Mouse (Mus musculus): ENCODE data around the gene Bpifa6. TPM values are rescaled to one million over a fixed set of nuclear protein-coding genes. Genes with fewer than 3 reads are reported as not detected.
A peak's percentile ranks its signal among the peaks of the same experiment; 100 is the strongest.

Gene Bpifa6
- total and polyA plus RNA-seq, 2 experiments = not detected

DNA sequence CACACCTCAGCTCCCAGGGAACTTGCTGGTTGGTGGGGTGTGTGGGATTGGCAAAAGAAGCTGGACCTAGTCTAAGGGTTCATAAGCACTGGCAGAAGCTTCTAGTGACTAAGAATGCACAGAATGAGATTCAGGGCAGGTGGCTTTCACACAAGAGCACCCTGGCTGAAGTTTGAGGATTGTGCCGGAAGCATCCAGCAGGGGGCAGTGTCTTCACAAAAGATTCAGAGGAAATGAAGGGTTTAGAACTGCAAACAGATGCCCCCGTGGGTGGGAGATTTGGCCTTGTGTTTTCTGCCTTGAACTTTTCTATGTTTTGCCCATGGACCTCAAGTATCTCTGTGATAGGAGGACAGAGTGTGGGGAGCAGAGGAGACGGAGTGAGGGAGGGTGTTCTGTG is 31.2 kb upstream of the Bpifa6 start:
- Histone ChIP-seq H3K36me3 (ENCODE audit: control insufficient read depth, insufficient read depth, low read length) (no peaks in the 10 kb centered on the region), H3K9ac (ENCODE audit: low read depth, low read length) (no peak overlapping the region), H3K4me1 (ENCODE audit: control insufficient read depth, insufficient read depth, low read length) (no peaks in the 10 kb centered on the region), H3K4me3 (ENCODE audit: insufficient read depth, low read depth, low read length) (no peak overlapping the region), H3K79me2 (ENCODE audit: control insufficient read depth, insufficient read depth, low read length) (no peaks in the 10 kb centered on the region), H3K27me3 (ENCODE audit: control insufficient read depth, insufficient read depth, low read length) (no peaks in the 10 kb centered on the region), H3K27ac (replicated peaks; ENCODE audit: insufficient read depth, low read depth, low read length) (no peak overlapping the region)
- DNase-seq (ENCODE audit: extremely low read depth, low read depth, low spot score) = peak; percentile 21
- 31% methylated on average over 3 of the region's 3 CpGs for WGBS
- TF ChIP-seq POLR2A (IDR thresholded peaks at IDR 0.05; ENCODE audit: extremely low read depth, insufficient read depth, low read length) = no peak
- TF ChIP-seq CTCF (IDR thresholded peaks at IDR 0.05; ENCODE audit: low read depth, low read length) = peak; percentile 64

DNA sequence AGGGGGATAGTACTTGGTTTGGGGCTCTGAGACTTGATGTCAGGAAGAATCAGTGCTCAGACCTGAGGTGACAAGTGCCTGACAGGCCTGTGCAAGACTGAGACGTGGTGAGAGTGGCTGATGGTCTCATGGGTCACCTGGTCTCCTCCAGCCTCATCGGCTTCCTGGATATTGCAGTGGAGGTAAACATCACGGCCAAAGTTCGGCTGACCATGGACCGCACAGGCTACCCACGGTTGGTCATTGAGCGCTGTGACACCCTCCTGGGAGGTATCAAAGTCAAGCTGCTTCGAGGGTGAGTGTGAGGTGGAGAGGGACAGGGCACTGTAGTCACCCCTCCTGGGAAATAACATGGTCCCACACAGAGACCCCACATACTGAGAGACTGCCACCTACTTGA is 30.2 kb upstream of the Bpifa6 start:
- no peak overlapping the region for H3K27ac ChIP-seq (replicated peaks; ENCODE audit: insufficient read depth, low read depth, low read length)
- no peak overlapping the region for H3K4me3 ChIP-seq (ENCODE audit: insufficient read depth, low read depth, low read length)
- WGBS = 20% methylated on average over 8 of the region's 8 CpGs
- H3K36me3 ChIP-seq (ENCODE audit: control insufficient read depth, insufficient read depth, low read length) = no peaks in the 10 kb centered on the region
- no peaks in the 10 kb centered on the region for H3K79me2 ChIP-seq (ENCODE audit: control insufficient read depth, insufficient read depth, low read length)
- TF ChIP-seq CTCF (IDR thresholded peaks at IDR 0.05; ENCODE audit: low read depth, low read length) (no peak), POLR2A (IDR thresholded peaks at IDR 0.05; ENCODE audit: extremely low read depth, insufficient read depth, low read length) (no peak)
- H3K27me3 ChIP-seq (ENCODE audit: control insufficient read depth, insufficient read depth, low read length) = no peaks in the 10 kb centered on the region
- no peak for DNase-seq (ENCODE audit: extremely low read depth, low read depth, low spot score)
- no peak overlapping the region for H3K9ac ChIP-seq (ENCODE audit: low read depth, low read length)
- H3K4me1 ChIP-seq (ENCODE audit: control insufficient read depth, insufficient read depth, low read length) = no peaks in the 10 kb centered on the region

DNA sequence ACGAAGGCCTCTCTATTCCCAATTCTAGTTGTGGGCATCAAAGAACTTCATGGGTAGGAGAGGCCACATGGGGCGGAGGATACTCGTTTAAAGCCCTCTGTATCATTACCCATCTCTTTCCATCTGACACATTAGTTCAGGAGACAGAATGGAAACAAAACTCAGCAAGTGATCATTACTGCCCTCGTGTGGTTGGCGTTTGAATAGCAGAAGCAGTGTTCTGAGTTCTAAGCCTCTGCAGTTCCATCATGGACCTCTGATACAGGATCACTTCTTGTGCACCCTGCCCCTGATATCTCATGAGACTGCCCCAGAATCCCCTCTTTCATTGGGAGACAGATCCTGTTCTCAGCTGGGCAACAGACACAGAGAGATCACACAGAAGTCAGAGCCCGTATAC is 21.8 kb upstream of the Bpifa6 start:
- TF ChIP-seq POLR2A (IDR thresholded peaks at IDR 0.05; ENCODE audit: extremely low read depth, insufficient read depth, low read length) = no peak
- peak; percentile 51 for TF ChIP-seq CTCF (IDR thresholded peaks at IDR 0.05; ENCODE audit: low read depth, low read length)
- DNase-seq (ENCODE audit: extremely low read depth, low read depth, low spot score) = peak; percentile 41
- no peak overlapping the region for H3K4me3 ChIP-seq (ENCODE audit: insufficient read depth, low read depth, low read length)
- no peaks in the 10 kb centered on the region for H3K4me1 ChIP-seq (ENCODE audit: control insufficient read depth, insufficient read depth, low read length)
- no peak overlapping the region for H3K9ac ChIP-seq (ENCODE audit: low read depth, low read length)
- no peaks in the 10 kb centered on the region for H3K27me3 ChIP-seq (ENCODE audit: control insufficient read depth, insufficient read depth, low read length)
- H3K36me3 ChIP-seq (ENCODE audit: control insufficient read depth, insufficient read depth, low read length) = no peaks in the 10 kb centered on the region
- H3K79me2 ChIP-seq (ENCODE audit: control insufficient read depth, insufficient read depth, low read length) = no peaks in the 10 kb centered on the region
- WGBS = 31% methylated on average over 6 of the region's 6 CpGs
- H3K27ac ChIP-seq (replicated peaks; ENCODE audit: insufficient read depth, low read depth, low read length) = no peak overlapping the region

DNA sequence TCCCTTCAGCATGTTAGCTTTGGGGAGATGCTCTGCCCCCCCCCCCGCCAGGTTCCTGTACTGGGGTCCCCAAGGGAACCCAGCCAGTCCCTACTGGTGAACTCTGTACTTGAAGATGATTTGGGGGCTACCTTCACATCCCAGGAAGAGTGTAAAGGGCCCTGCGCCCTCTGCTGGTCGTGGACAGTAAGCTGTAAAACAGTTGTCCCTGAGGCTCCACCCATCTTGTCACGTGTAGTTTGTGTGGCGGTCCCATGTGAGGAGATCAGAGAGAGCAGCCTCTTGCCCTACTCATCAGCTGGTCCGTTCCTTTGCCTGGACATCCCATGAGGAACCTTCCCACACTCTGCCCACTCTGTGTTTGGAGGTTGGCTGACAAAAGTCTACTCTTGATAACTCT is 20.9 kb upstream of the Bpifa6 start:
- Histone ChIP-seq H3K79me2 (ENCODE audit: control insufficient read depth, insufficient read depth, low read length) (no peaks in the 10 kb centered on the region), H3K9ac (ENCODE audit: low read depth, low read length) (no peak overlapping the region), H3K36me3 (ENCODE audit: control insufficient read depth, insufficient read depth, low read length) (no peaks in the 10 kb centered on the region), H3K27me3 (ENCODE audit: control insufficient read depth, insufficient read depth, low read length) (no peaks in the 10 kb centered on the region), H3K4me1 (ENCODE audit: control insufficient read depth, insufficient read depth, low read length) (no peaks in the 10 kb centered on the region), H3K4me3 (ENCODE audit: insufficient read depth, low read depth, low read length) (no peak overlapping the region), H3K27ac (replicated peaks; ENCODE audit: insufficient read depth, low read depth, low read length) (no peak overlapping the region)
- TF ChIP-seq POLR2A (IDR thresholded peaks at IDR 0.05; ENCODE audit: extremely low read depth, insufficient read depth, low read length) = no peak
- peak; percentile 71 for TF ChIP-seq CTCF (IDR thresholded peaks at IDR 0.05; ENCODE audit: low read depth, low read length)
- WGBS = 3% methylated on average over 6 of the region's 6 CpGs
- peak; percentile 24 for DNase-seq (ENCODE audit: extremely low read depth, low read depth, low spot score)

DNA sequence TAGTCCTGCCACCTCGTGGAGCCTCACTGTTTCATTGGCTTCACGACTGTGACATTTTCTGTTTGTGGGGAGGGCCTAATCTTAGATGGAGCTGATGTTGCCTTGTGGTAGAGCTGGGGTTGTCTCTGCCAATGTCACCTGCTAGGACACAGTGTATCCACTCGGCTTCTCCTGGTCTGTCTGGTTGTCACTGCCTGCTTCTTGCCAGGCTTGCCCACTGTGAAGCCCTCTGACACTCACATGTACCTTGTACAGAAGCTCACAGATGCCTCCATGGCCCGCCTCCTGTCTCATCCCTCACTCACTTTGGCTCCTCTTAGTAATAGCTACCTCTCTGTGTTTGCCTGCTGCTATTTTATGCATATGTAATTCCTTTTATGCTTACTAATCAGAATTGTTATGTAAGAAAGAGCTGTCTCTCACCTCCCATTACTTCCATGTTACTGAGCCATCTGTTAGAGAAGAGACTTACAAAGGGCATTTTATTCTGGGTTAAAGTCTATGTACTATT is 11.9 kb upstream of the Bpifa6 start:
- WGBS = 59% methylated on average over 4 of the region's 4 CpGs
- Histone ChIP-seq H3K27ac (replicated peaks; ENCODE audit: insufficient read depth, low read depth, low read length) (no peak overlapping the region), H3K27me3 (ENCODE audit: control insufficient read depth, insufficient read depth, low read length) (no peaks in the 10 kb centered on the region), H3K4me3 (ENCODE audit: insufficient read depth, low read depth, low read length) (no peak overlapping the region), H3K4me1 (ENCODE audit: control insufficient read depth, insufficient read depth, low read length) (no peaks in the 10 kb centered on the region), H3K36me3 (ENCODE audit: control insufficient read depth, insufficient read depth, low read length) (no peaks in the 10 kb centered on the region), H3K9ac (ENCODE audit: low read depth, low read length) (no peak overlapping the region), H3K79me2 (ENCODE audit: control insufficient read depth, insufficient read depth, low read length) (no peaks in the 10 kb centered on the region)
- TF ChIP-seq POLR2A (IDR thresholded peaks at IDR 0.05; ENCODE audit: extremely low read depth, insufficient read depth, low read length) (no peak), CTCF (IDR thresholded peaks at IDR 0.05; ENCODE audit: low read depth, low read length) (no peak)
- DNase-seq (ENCODE audit: extremely low read depth, low read depth, low spot score) = no peak

DNA sequence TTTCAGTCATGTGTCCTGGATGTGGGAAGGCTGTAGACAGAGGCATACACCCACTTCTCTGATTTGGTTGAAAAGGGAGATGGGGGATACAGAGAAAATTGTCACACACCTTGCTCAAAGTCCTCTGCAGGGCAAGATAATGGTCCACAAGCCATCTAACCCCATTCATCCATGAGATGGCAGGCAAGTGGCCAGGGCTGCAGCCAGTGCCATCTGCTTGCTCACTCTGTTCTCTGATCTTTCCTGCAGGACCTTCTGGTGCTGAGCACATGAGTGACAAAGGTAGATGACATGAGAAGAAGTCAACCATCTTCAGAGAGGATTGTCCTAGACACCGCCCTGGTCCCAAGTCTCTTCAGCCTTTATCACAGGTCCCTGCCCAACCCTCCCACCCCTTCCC is 11.4 kb upstream of the Bpifa6 start:
- 88% methylated on average over 1 of the region's 1 CpGs for WGBS
- DNase-seq (ENCODE audit: extremely low read depth, low read depth, low spot score) = no peak
- Histone ChIP-seq H3K36me3 (ENCODE audit: control insufficient read depth, insufficient read depth, low read length) (no peaks in the 10 kb centered on the region), H3K79me2 (ENCODE audit: control insufficient read depth, insufficient read depth, low read length) (no peaks in the 10 kb centered on the region), H3K27me3 (ENCODE audit: control insufficient read depth, insufficient read depth, low read length) (no peaks in the 10 kb centered on the region), H3K9ac (ENCODE audit: low read depth, low read length) (no peak overlapping the region), H3K4me3 (ENCODE audit: insufficient read depth, low read depth, low read length) (no peak overlapping the region), H3K27ac (replicated peaks; ENCODE audit: insufficient read depth, low read depth, low read length) (no peak overlapping the region), H3K4me1 (ENCODE audit: control insufficient read depth, insufficient read depth, low read length) (no peaks in the 10 kb centered on the region)
- TF ChIP-seq CTCF (IDR thresholded peaks at IDR 0.05; ENCODE audit: low read depth, low read length) (no peak), POLR2A (IDR thresholded peaks at IDR 0.05; ENCODE audit: extremely low read depth, insufficient read depth, low read length) (no peak)
